Mouse (Mus musculus) hindbrain, embryonic 14.5 days (tissue): ENCODE measurements around the gene AW011738. TPM values are rescaled to one million over a fixed set of nuclear protein-coding genes. Genes with fewer than 3 reads are reported as not detected.
A peak's percentile ranks its signal among the peaks of the same experiment; 100 is the strongest.

Source experiments
- ATAC-seq: fragments of 200-750 bp; cut with Nextera tagmentation; 2 replicates; pipeline ENCODE4 v1.8.0; 2017; ENCODE audit warnings: moderate number of reproducible peaks, mild to moderate bottlenecking, moderate TSS enrichment, moderate library complexity; ENCODE audit not compliant: low FRiP score
- DNase-seq: peaks from one replicate; pipeline ENCODE4 v3.0.0-alpha.2; 2015; ENCODE audit warnings: low spot score
- H3K27ac ChIP-seq: fragments of 300-500 bp; sonication (generic); 2 replicates; pipeline ENCODE4 v1.5.1; 2014; ENCODE audit warnings: mild to moderate bottlenecking, moderate library complexity
- H3K27me3 ChIP-seq: fragments of 300-500 bp; sonication (generic); 2 replicates; pipeline ENCODE4 v1.6.1; 2014; ENCODE audit warnings: mild to moderate bottlenecking, low read length, mixed read lengths; ENCODE audit not compliant: control insufficient read depth, insufficient read depth
- H3K36me3 ChIP-seq: fragments of 300-500 bp; sonication (generic); replicated peaks from 2 replicates; pipeline ENCODE4 v1.6.1; 2014; ENCODE audit not compliant: control insufficient read depth, insufficient read depth
- H3K4me1 ChIP-seq: fragments of 300-500 bp; sonication (generic); replicated peaks from 2 replicates; pipeline ENCODE4 v1.6.1; 2014; ENCODE audit warnings: antibody characterized with exemption, low read length, mixed read lengths; ENCODE audit not compliant: control insufficient read depth, insufficient read depth
- H3K4me2 ChIP-seq: fragments of 300-500 bp; sonication (generic); replicated peaks from 2 replicates; pipeline ENCODE4 v1.6.1; 2014; ENCODE audit warnings: mild to moderate bottlenecking, moderate library complexity
- H3K4me3 ChIP-seq: fragments of 300-500 bp; sonication (generic); replicated peaks from 2 replicates; pipeline ENCODE4 v1.5.1; 2014; ENCODE audit warnings: mild to moderate bottlenecking, low read length
- H3K9ac ChIP-seq: fragments of 300-500 bp; sonication (generic); 2 replicates; pipeline ENCODE4 v1.6.1; 2014
- H3K9me3 ChIP-seq: fragments of 300-500 bp; sonication (generic); 2 replicates; pipeline ENCODE4 v1.6.1; 2016; ENCODE audit warnings: low read length; ENCODE audit not compliant: control insufficient read depth
- WGBS: fragments of 180-500 bp; shearing (Covaris S2); extraction: QIAGEN DNeasy Blood & Tissue Kit; methylation state at CpG from one replicate; pipeline ENCODE4 v1.1.7; 2014; 5-methylcytosine and 5-hydroxymethylcytosine counted together
- polyA plus RNA-seq: library from polyadenylated mRNA; unstranded; fragments of >200 nt; fragmentation: Nextera tagmentation; extraction: Ambion mirVana; gene quantifications from 2 replicates; pipeline ENCODE4 v1.2.1, GENCODE M21; 2014

The AW011738 gene
- 0.68 and 1.2 TPM in 2 replicates for polyA plus RNA-seq

GRCm38 (mm10) chr4:156203001-156203412 lies at the start of gene AW011738:
TSS of gene AW011738 (plus strand) at chr4:156203304.
- no peaks in the 10 kb centered on the region for H3K9me3 ChIP-seq
- peak within 1 kb of the TSS; percentile 75 for H3K4me2 ChIP-seq
- 0% methylated on average over 19 of the region's 39 CpGs for WGBS
- peaks cover 8% of the 10 kb centered on the region; the same call in 1 of the 2 replicates for H3K4me1 ChIP-seq
- H3K4me3 ChIP-seq, result peak within 1 kb of the TSS; percentile 44
- peak; percentile 86 for ATAC-seq
- DNase-seq, result peak; percentile 61
- H3K27ac ChIP-seq, result peak within 1 kb of the TSS; percentile 55
- no peaks in the 10 kb centered on the region; the same call in 1 of the 2 replicates for H3K27me3 ChIP-seq
- peak within 1 kb of the TSS; percentile 52 for H3K9ac ChIP-seq
- no peaks in the 10 kb centered on the region for H3K36me3 ChIP-seq

GRCm38 (mm10) chr4:156154771-156155170 lies 48.3 kb upstream of the AW011738 start:
- DNase-seq, result no peak

DNA sequence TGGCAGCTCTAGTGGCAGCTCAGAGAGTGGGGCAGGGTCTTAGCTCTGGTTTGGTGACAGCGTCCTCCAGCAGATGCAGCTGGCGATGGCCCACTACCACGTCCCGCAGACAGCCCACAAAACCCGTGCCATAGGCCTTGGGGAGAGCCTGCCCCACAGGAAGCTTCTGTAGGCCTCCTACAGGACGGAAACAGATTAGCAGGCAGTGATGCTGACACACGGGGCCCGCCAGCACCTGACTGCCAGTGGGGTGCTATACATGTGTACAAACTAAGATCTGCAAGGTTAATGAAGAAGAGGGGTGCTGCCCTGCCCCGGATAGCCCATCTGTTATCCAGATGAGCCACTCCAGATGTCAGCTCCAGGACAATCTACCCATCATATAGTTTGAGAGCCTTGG lies 36.6 kb upstream of the AW011738 start:
- 92% methylated on average over 9 of the region's 9 CpGs for WGBS
- no peak overlapping the region for H3K27ac ChIP-seq
- ATAC-seq, result no peak
- no peaks in the 10 kb centered on the region for H3K4me1 ChIP-seq
- no peak for DNase-seq
- H3K27me3 ChIP-seq, result no peaks in the 10 kb centered on the region
- no peak overlapping the region for H3K4me2 ChIP-seq
- H3K4me3 ChIP-seq, result no peak overlapping the region
- peaks cover 94% of the 10 kb centered on the region for H3K36me3 ChIP-seq
- H3K9me3 ChIP-seq, result 0 out of 2 replicates have a peak, but pooled peaks cover 8% of the 10 kb centered on the region
- H3K9ac ChIP-seq, result no peak overlapping the region

More at GRCm38 (mm10) chr4:156154771-156155170, 48.3 kb upstream of the AW011738 start:
- Histone ChIP-seq H3K4me3 (no peak overlapping the region), H3K9me3 (peaks cover 9% of the 10 kb centered on the region), H3K4me2 (no peak overlapping the region), H3K27ac (no peak overlapping the region), H3K9ac (no peak overlapping the region), H3K27me3 (no peaks in the 10 kb centered on the region), H3K36me3 (no peaks in the 10 kb centered on the region), H3K4me1 (no peaks in the 10 kb centered on the region)
- 95% methylated on average over 3 of the region's 3 CpGs for WGBS
- ATAC-seq, result no peak

DNA sequence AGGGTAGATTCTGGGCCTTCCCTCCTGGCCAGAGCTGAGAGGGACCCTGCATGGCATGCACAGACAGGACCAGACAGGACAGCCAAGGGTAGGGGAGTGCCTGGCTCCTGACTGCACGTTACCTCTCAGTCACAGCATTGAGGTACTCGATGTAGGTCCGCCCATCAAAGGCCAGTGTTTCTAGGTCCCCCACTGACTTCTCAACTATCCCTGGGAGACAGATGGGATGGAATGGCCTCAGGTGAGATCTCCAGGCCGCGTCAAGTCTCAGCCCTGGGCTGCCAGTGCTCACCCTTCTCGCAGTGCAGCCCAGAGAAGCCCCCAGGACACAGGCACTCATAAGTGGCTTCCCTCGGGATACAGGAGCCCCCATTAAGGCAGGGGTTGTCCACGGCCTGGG lies 34.5 kb upstream of the AW011738 start:
- ATAC-seq, result no peak
- H3K4me3 ChIP-seq, result no peak overlapping the region
- WGBS, result 95% methylated on average over 8 of the region's 8 CpGs

GRCm38 (mm10) chr4:156169129-156169528 lies 34.0 kb upstream of the AW011738 start:
- no peak overlapping the region for H3K4me2 ChIP-seq
- H3K27me3 ChIP-seq, result no peaks in the 10 kb centered on the region
- H3K36me3 ChIP-seq, result peaks cover 98% of the 10 kb centered on the region
- ATAC-seq (no peak), DNase-seq (no peak)
- H3K9ac ChIP-seq, result no peak overlapping the region
- WGBS, result 95% methylated on average over 10 of the region's 10 CpGs
- H3K4me3 ChIP-seq, result no peak overlapping the region
- H3K9me3 ChIP-seq, result no peaks in the 10 kb centered on the region
- no peaks in the 10 kb centered on the region for H3K4me1 ChIP-seq
- H3K27ac ChIP-seq, result no peak overlapping the region

More for the DNA sequence above, 34.5 kb upstream of the AW011738 start:
- H3K27ac ChIP-seq, result no peak overlapping the region
- H3K4me2 ChIP-seq, result no peak overlapping the region
- no peaks in the 10 kb centered on the region for H3K9me3 ChIP-seq
- H3K4me1 ChIP-seq, result no peaks in the 10 kb centered on the region
- no peaks in the 10 kb centered on the region for H3K27me3 ChIP-seq
- H3K36me3 ChIP-seq, result peaks cover 98% of the 10 kb centered on the region
- H3K9ac ChIP-seq, result no peak overlapping the region
- DNase-seq, result no peak

DNA sequence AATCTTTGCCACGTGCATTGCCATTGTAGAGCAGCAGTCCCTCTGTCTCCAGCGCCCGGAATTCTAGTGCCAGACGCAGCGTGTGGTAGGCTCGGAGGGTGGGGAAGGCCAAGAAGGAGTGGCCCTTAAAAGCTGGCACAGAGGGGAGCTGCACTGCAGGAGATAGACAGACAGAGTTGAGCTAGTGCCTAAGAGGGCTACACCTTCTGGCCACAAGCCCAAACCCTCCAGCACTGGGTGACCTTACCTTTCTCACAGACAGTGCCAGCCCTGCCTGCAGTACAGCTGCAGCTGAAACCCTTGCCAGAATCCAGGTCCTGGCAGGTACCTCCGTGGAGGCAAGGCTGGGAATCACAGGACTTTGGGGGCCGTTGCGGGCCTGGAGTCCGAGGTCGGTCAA lies 31.3 kb upstream of the AW011738 start:
- H3K9ac ChIP-seq, result no peak overlapping the region
- no peaks in the 10 kb centered on the region for H3K9me3 ChIP-seq
- no peaks in the 10 kb centered on the region for H3K4me1 ChIP-seq
- no peak for DNase-seq
- H3K4me3 ChIP-seq, result no peak overlapping the region
- peaks cover 100% of the 10 kb centered on the region for H3K36me3 ChIP-seq
- H3K4me2 ChIP-seq, result no peak overlapping the region
- H3K27ac ChIP-seq, result no peak overlapping the region
- no peaks in the 10 kb centered on the region for H3K27me3 ChIP-seq
- WGBS, result 96% methylated on average over 11 of the region's 11 CpGs
- ATAC-seq, result no peak

DNA sequence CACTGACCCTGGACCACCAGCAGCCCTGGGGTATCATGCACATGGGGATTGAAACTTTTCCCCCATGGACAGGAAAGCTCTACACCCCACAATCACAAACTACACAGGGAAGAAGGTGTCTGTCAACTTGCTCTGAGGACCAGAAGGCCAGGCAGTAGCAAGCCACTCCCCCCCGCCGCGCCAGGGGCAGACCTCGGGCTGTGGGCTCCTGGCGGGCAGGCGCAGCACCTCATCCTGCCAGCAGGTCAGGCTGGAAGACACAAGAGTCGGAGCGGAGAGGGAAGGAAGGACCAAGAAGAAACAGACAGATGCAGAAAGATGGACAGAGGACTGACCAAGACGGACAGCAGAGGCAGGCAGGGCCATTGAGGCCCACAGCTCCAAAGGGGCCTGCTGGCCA lies 25.5 kb upstream of the AW011738 start:
- H3K4me1 ChIP-seq, result peaks cover 21% of the 10 kb centered on the region
- no peak for ATAC-seq
- H3K9me3 ChIP-seq, result no peaks in the 10 kb centered on the region
- H3K27ac ChIP-seq, result no peak overlapping the region
- H3K4me2 ChIP-seq, result no peak overlapping the region
- H3K9ac ChIP-seq, result no peak overlapping the region
- H3K36me3 ChIP-seq, result peaks cover 94% of the 10 kb centered on the region
- 96% methylated on average over 9 of the region's 9 CpGs for WGBS
- DNase-seq, result no peak
- H3K27me3 ChIP-seq, result no peaks in the 10 kb centered on the region
- no peak overlapping the region for H3K4me3 ChIP-seq

DNA sequence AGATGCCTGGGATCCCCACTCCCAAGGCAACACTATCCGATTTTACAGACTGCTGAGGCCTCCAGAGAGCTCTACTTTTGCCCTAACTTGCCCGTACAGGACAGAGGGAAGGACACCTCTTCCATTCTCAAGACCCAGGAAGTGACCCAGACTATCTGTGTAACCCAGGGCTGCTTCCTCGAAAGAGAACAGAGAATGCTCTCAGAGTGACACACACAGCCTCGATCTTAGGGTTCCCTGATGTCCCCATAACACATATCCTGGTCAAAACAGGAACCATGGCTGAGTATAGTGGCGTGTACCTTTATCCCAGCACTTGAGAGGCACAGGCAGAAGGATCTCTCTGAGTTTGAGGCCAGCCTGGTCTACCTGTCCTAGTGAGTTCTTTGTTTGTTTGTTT lies 19.4 kb upstream of the AW011738 start:
- H3K27ac ChIP-seq, result no peak overlapping the region
- 85% methylated on average over 5 of the region's 5 CpGs for WGBS
- no peak for ATAC-seq
- no peak for DNase-seq
- no peaks in the 10 kb centered on the region for H3K9me3 ChIP-seq
- peak overlapping the region; percentile 74 for H3K4me2 ChIP-seq
- peak overlapping the region; percentile 45; the same call in 1 of the 2 replicates for H3K9ac ChIP-seq
- H3K4me3 ChIP-seq, result peak overlapping the region; percentile 56
- H3K4me1 ChIP-seq, result peaks cover 77% of the 10 kb centered on the region
- H3K27me3 ChIP-seq, result no peaks in the 10 kb centered on the region
- H3K36me3 ChIP-seq, result peaks cover 33% of the 10 kb centered on the region

DNA sequence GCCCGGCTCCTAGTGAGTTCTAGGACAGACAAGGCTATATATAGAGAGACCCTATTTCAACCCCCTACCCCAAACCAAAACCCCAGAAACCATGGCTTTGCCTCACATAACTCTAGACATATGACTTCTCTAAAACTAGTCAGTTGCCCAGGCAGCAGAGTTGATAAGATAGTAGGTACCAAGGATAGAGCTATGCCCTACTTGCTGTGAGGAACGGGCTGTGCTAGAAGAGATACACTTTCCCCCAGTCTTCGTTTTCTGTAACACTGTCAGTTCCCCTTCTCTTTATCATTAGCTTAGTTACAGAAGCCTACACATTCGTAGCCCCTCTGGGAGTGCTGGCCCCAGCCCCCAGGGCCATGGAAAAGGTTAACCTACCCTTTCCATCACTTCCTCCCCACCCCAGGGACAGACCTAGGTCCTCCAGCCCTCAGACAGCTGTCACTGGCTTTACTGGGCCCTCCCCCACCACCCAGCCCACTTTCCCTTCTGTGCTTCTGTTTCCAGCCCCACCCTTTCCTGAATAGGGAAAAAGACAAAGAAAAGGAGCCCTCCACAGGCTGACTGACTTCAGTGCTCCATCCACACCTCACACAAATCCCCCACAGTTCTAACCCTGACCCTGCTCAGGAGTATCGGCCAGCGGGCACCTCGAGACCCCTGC lies 18.7 kb upstream of the AW011738 start:
- Histone ChIP-seq H3K27ac (peak overlapping the region; percentile 96), H3K4me2 (peak overlapping the region; percentile 74), H3K4me3 (peak overlapping the region; percentile 56), H3K36me3 (peaks cover 26% of the 10 kb centered on the region), H3K9ac (peak overlapping the region; percentile 90), H3K27me3 (no peaks in the 10 kb centered on the region), H3K4me1 (peaks cover 83% of the 10 kb centered on the region), H3K9me3 (no peaks in the 10 kb centered on the region)
- DNase-seq, result no peak
- 61% methylated on average over 7 of the region's 7 CpGs for WGBS
- no peak; the same call in 1 of the 2 replicates for ATAC-seq
